Mouse (Mus musculus) limb, embryonic 14.5 days (tissue): ENCODE data around the gene Arhgap10. TPM values are rescaled to one million over a fixed set of nuclear protein-coding genes. Genes with fewer than 3 reads are reported as not detected.

Experiments
- ATAC-seq: fragments of 200-750 bp; cut with Nextera tagmentation; 2 replicates; pipeline ENCODE4 v1.8.0; 2017; ENCODE audit warnings: low read depth, moderate number of reproducible peaks, moderate TSS enrichment; ENCODE audit not compliant: low FRiP score
- DNase-seq: peaks from one replicate; pipeline ENCODE4 v3.0.0-alpha.2; 2015; ENCODE audit warnings: low spot score
- H3K27ac ChIP-seq: fragments of 300-500 bp; sonication (generic); replicated peaks from 2 replicates; pipeline ENCODE4 v1.5.1; 2014; ENCODE audit warnings: low read depth, mild to moderate bottlenecking, low read length, moderate library complexity, mixed read lengths
- H3K27me3 ChIP-seq: fragments of 300-500 bp; sonication (generic); 2 replicates; pipeline ENCODE4 v1.6.1; 2014; ENCODE audit warnings: low read length, mixed read lengths; ENCODE audit not compliant: control insufficient read depth, insufficient read depth
- H3K36me3 ChIP-seq: fragments of 300-500 bp; sonication (generic); 2 replicates; pipeline ENCODE4 v1.6.1; 2014; ENCODE audit warnings: mild to moderate bottlenecking, low read length, moderate library complexity, mixed read lengths; ENCODE audit not compliant: control insufficient read depth, insufficient read depth
- H3K4me1 ChIP-seq: fragments of 300-500 bp; sonication (generic); 2 replicates; pipeline ENCODE4 v1.6.1; 2014; ENCODE audit warnings: antibody characterized with exemption, low read length, mixed read lengths; ENCODE audit not compliant: control insufficient read depth, insufficient read depth
- H3K4me2 ChIP-seq: fragments of 300-500 bp; sonication (generic); replicated peaks from 2 replicates; pipeline ENCODE4 v1.6.1; 2014; ENCODE audit warnings: low read depth, mild to moderate bottlenecking, low read length, moderate library complexity; ENCODE audit not compliant: severe bottlenecking
- H3K4me3 ChIP-seq: fragments of 300-500 bp; sonication (generic); replicated peaks from 2 replicates; pipeline ENCODE4 v1.5.1; 2014; ENCODE audit warnings: low read length
- H3K9ac ChIP-seq: fragments of 300-500 bp; sonication (generic); 2 replicates; pipeline ENCODE4 v1.6.1; 2014; ENCODE audit warnings: mild to moderate bottlenecking, low read depth, low read length, moderate library complexity; ENCODE audit not compliant: severe bottlenecking
- H3K9me3 ChIP-seq: fragments of 300-500 bp; sonication (generic); 2 replicates; pipeline ENCODE4 v1.6.1; 2016; ENCODE audit warnings: low read length; ENCODE audit not compliant: control insufficient read depth
- POLR2A ChIP-seq: fragments of 200-500 bp; IDR thresholded peaks from 2 replicates; pipeline ENCODE4 v1.8.0; 2012; ENCODE audit warnings: inconsistent platforms, mild to moderate bottlenecking, moderate library complexity, borderline replicate concordance; ENCODE audit not compliant: insufficient read depth, insufficient read length; ENCODE audit errors: extremely low read depth
- WGBS: fragments of 180-500 bp; shearing (Covaris S2); extraction: QIAGEN DNeasy Blood & Tissue Kit; methylation state at CpG from one replicate; pipeline ENCODE4 v1.1.7; 2014; 5-methylcytosine and 5-hydroxymethylcytosine counted together
- polyA plus RNA-seq, 2 experiments: library from polyadenylated mRNA; depleted of rRNA in 1 of 2; stranded (reverse) in 1 of 2; unstranded in 1 of 2; fragments of >200 nt; fragmentation: Nextera tagmentation in 1 of 2; extraction: Ambion mirVana in 1 of 2; gene quantifications; 2 replicates each; pipeline versions ENCODE4 v1.2.1 to v1.2.3; 2012 to 2014

The Arhgap10 gene
- polyA plus RNA-seq, 2 experiments: 25.1 to 29.3 TPM

GRCm38 (mm10) chr8:77370308-77370707 is 147.4 kb downstream of the Arhgap10 start:
- 20% methylated on average over 2 of the region's 2 CpGs for WGBS
- H3K4me2 ChIP-seq: no peak overlapping the region
- H3K4me1 ChIP-seq: 0 out of 2 replicates have a peak, but pooled peaks cover 6% of the 10 kb centered on the region
- no peak overlapping the region for H3K9ac ChIP-seq
- H3K36me3 ChIP-seq: peaks cover 6% of the 10 kb centered on the region
- H3K27ac ChIP-seq: no peak overlapping the region
- DNase-seq (peak; percentile 19), ATAC-seq (no peak)
- no peak overlapping the region for H3K4me3 ChIP-seq
- no peaks in the 10 kb centered on the region for H3K9me3 ChIP-seq
- H3K27me3 ChIP-seq: no peaks in the 10 kb centered on the region
- TF ChIP-seq POLR2A: no peak

- H3K9me3 ChIP-seq: no peaks in the 10 kb centered on the region
- no peak for DNase-seq
- H3K4me2 ChIP-seq: no peak overlapping the region
- 0 out of 2 replicates have a peak, but pooled peaks cover 6% of the 10 kb centered on the region for H3K4me1 ChIP-seq
- peaks cover 6% of the 10 kb centered on the region for H3K36me3 ChIP-seq
- H3K27me3 ChIP-seq: no peaks in the 10 kb centered on the region
- H3K27ac ChIP-seq: no peak overlapping the region
- ATAC-seq: no peak
- WGBS: 82% methylated on average over 7 of the region's 7 CpGs
- no peak overlapping the region for H3K4me3 ChIP-seq
- no peak overlapping the region for H3K9ac ChIP-seq
- TF ChIP-seq POLR2A: no peak
These were observed 148.1 kb downstream of the Arhgap10 start for GRCm38 (mm10) chr8:77369671-77370070.

DNA sequence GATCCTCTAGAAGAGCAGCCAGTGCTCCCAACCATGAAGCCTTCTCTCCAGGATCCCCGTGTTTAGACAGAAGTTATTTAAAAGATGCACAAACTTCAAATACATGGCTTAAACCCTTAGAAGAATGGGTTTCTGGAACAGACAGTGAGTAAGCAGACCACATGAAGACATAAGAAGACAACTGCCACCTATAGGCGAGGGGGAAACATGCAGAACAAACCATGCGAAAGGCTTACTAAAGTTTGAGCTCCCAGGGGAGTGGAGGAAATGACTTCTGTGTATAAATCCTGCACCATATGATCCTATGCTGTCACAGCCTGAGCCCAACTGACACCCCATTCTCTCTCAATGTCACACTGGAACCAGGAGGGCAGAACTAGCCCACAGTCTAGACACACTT is 150.7 kb downstream of the Arhgap10 start:
- H3K4me3 ChIP-seq: no peak overlapping the region
- H3K27me3 ChIP-seq: no peaks in the 10 kb centered on the region
- no peak overlapping the region for H3K9ac ChIP-seq
- no peak overlapping the region for H3K27ac ChIP-seq
- H3K9me3 ChIP-seq: no peaks in the 10 kb centered on the region
- H3K4me2 ChIP-seq: no peak overlapping the region
- no peaks in the 10 kb centered on the region for H3K36me3 ChIP-seq
- no peak for TF ChIP-seq POLR2A
- no peak for DNase-seq
- ATAC-seq: no peak
- H3K4me1 ChIP-seq: peaks cover 12% of the 10 kb centered on the region
- 58% methylated on average over 3 of the region's 3 CpGs for WGBS

GRCm38 (mm10) chr8:77366446-77366845 is 151.3 kb downstream of the Arhgap10 start:
- H3K27me3 ChIP-seq: no peaks in the 10 kb centered on the region
- H3K4me1 ChIP-seq: peaks cover 12% of the 10 kb centered on the region
- H3K27ac ChIP-seq: no peak overlapping the region
- DNase-seq (no peak), ATAC-seq (no peak)
- H3K9ac ChIP-seq: no peak overlapping the region
- TF ChIP-seq POLR2A: no peak
- WGBS: 80% methylated on average over 4 of the region's 4 CpGs
- H3K9me3 ChIP-seq: no peaks in the 10 kb centered on the region
- H3K4me2 ChIP-seq: no peak overlapping the region
- no peaks in the 10 kb centered on the region for H3K36me3 ChIP-seq
- no peak overlapping the region for H3K4me3 ChIP-seq

- TF ChIP-seq POLR2A: no peak
- Histone ChIP-seq H3K9me3 (no peaks in the 10 kb centered on the region), H3K4me2 (no peak overlapping the region), H3K27ac (no peak overlapping the region), H3K4me3 (no peak overlapping the region), H3K4me1 (peaks cover 12% of the 10 kb centered on the region), H3K36me3 (no peaks in the 10 kb centered on the region), H3K27me3 (no peaks in the 10 kb centered on the region), H3K9ac (no peak overlapping the region)
- WGBS: 83% methylated on average over 6 of the region's 6 CpGs
- ATAC-seq (no peak), DNase-seq (no peak)
These were observed 151.8 kb downstream of the Arhgap10 start for GRCm38 (mm10) chr8:77365990-77366389.

DNA sequence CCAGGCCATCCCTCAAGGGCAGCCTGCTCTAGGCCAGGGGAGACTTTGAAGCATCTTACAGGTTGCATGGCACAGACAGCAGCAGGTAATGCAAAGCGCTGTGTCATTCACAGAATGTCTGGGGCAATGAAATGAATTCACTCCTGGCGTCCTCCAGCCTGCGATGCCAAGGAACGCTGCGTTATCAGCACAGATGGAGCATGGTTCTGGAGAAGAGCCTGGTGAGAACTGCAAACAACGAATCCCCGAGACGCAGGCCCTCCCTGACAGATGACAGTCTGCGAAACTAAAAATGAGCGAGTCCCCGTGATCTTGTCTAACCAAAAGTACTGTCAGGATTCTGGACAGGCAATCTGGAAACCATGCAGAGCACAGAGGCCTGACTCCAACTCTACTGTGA is 153.3 kb downstream of the Arhgap10 start:
- Histone ChIP-seq H3K9me3 (no peaks in the 10 kb centered on the region), H3K36me3 (no peaks in the 10 kb centered on the region), H3K9ac (no peak overlapping the region), H3K4me3 (no peak overlapping the region), H3K27me3 (no peaks in the 10 kb centered on the region), H3K4me2 (no peak overlapping the region), H3K4me1 (peaks cover 6% of the 10 kb centered on the region), H3K27ac (no peak overlapping the region)
- DNase-seq (no peak), ATAC-seq (no peak)
- 91% methylated on average over 11 of the region's 11 CpGs for WGBS
- no peak for TF ChIP-seq POLR2A
